Mouse (Mus musculus): ENCODE results near the gene Kcnq1.

Kcnq1 gene

DNA sequence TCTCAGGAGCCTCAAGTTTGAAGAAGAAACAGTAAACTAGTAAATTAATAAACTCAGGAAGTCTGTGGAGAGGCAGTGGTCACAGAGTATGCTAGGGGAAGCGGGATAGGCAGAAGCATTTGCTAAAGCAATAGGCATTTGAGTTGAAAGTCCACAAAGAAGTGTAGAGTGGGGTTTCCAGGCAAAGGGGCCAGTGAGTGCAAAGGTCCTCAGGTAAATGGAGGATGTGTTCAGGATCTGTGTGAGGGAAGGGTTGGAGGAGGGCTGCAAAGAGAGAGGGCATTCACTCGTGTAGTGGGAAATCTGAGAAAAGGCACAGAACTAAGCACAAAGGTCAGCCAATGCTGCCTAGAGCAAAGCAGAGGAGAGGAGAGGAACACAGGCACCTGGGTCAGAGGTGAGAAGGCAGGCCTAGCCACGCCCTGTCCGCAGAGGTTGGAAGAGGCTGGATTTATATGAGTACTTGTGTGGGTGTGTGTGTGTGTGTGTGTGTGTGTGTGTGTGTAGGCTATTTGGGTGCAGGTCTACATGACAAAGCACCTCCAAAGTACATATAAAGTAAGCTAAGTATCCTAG is 313.5 kb downstream of the Kcnq1 start:
- DNase-seq (ENCODE audit: low read depth), result no peak

DNA sequence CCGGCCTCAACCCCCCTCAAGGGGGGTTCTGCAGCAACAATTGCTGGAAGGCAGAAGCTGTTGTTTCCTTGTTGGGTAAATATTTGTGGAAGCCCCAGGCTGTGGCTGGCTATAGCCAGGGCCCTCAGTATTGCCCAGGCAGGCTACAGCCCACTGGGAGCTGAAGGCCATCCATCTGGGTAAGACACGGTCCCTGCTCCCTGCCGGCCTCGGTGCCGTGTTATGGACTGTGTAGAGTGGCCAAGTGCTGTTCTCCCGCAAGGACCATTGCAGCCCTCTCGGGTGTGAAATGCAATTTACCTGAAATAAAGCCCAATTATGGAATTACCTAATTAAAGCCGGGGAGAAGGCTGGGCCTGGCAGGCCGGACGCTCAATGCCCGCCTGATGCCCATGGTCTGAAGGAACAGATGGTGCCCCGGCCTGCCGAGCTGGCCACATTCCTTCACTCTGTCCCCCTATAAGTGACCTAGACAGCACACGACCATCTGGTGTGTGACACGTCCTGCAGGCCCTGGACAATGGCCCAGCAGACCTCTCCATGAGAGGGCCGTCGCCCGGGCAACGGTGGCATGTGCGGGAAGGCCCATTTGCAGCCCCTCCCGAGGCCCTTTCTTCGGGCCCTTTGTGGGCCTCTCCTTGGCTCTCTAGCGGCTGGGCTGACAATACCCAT is 322.1 kb downstream of the Kcnq1 start:
- DNase-seq (ENCODE audit: low read depth), result no peak

DNA sequence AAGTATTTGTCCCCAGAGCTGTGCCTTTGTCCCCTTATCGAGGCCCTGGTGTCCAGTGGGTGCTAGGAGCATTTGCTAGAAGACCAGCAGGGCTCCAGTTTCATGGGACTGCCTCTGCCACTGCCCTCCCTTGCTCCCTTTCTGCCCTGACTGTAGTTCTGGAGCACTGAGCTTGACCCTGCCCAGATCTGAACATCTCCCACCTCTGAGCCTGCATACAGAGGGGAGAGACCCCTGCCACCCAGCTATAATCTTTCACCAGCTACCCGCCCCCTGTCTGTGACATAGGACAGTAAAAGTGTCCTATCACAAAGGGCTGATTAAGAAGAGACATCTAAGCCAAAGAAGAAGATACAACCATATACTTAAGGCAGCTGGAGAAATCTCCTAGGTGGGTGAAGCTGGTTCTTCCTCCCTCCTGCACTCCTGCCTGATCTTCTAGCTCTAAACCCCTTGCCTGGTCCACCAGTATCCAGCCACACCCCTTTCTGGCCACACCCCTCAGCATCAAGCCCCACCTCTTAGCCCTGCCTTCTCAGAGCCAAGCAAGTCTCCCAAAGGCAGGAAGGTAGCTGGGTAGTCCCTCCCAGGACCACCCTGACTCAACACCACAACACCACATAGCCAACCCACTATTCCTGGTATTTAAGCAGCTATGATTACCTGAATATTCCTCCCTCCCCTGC is 322.8 kb downstream of the Kcnq1 start:
- no peak for DNase-seq (ENCODE audit: low read depth)

DNA sequence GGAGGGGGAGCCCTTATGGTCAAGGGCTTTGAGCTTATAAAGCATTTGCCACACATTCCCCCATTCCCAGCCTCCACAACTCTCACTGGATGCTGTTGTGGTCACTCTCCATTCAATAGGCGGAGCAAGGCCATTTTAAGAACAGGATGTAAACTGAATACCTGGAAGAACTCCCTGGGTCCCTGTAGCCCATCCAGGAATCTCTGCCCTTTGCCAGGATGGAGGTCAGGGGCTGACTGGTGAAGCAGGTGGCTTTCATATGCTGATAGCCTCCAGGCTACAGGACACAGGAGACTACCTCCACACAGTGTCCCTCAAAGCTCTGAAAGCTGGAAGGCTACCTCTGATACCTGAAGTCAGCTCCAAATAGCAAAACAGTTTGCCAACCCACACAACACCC is 326.5 kb downstream of the Kcnq1 start:
- no peak for DNase-seq (ENCODE audit: low read depth)

DNA sequence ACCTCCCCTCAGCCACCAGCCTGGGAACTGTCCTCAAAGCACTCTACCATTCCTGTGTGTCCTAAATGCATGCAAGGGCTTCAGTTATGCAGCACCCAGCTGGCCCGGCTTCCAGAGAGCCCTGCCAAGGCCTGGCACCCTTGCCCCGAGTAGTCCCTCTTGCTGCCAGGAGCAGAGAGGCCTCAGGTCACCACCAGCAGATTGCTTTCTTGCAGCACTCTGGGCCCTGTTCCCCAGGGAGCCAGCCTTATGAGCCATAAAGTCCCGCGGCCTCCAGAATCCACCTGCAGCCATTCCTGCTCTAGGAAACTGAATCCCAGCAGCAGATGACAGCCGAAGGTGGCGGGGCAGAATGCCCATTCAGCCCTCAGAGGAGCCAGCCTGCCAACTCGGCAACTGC is 327.2 kb downstream of the Kcnq1 start:
- DNase-seq (ENCODE audit: low read depth), result no peak

DNA sequence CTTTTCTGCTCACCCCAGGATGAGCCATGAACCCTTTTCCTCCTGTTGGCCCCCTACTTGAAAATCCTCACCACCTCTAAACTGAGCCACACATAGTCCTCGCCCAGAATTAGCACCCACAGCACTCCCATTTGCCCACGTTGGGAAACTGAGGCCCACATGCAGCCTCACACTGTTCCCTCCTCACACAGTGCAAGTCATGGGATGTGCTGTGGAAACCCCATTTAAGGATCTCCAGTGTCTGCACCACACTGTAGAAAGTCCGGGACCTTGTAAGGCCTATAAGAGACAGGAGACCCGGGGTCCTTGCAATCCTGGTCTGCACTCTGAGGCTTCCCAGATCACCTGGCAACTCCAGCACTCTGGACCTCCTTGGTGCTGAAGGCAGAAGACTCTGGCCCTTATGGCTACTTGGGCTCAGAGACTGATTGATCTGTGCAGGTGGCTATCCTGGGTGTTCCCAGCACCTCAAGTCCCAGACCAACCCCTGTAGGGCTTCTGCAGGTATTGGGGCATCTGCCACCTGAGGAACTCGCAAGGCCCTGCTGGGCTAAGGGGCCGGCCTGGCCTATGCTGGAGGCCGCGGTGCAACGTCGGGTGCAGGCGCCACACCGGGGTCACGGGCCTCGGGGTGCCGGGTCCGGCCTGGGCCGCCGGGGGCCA is 331.2 kb downstream of the Kcnq1 start:
- DNase-seq (ENCODE audit: low read depth), result no peak

DNA sequence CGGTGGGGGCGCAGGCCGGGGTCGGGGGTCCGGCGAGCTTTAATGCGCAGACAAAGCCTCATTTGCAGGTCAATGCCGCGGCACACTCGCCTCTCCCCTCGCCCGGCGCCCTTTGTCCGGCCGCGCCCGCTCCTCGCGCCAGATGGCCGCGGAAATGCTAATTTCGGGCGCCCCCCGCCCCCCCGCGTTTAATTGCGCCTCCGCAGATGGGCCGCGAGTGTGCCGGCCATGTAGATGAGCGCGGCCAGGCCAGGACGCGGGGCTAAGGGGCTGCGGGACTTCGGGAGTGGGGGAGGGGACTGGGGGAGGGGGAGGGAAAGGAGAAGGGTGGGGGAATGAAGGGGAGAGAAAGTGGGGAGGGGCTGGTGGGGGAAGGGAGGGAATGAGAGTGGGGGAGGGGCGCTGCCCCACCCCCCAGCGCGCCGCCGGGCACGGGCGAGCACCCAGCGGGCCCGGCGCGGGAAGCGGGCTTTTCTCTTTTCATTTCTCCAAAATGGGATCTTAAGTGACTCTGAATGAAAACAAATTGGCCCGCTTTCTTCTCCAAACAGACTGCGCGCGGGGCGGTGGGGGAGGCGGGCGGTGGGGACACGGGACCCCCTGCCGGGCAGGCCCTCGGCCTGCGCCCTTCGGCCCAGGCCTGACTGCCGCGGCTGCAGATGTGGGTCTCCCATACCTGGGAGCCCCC is 331.9 kb downstream of the Kcnq1 start:
- no peak for DNase-seq (ENCODE audit: low read depth)

DNA sequence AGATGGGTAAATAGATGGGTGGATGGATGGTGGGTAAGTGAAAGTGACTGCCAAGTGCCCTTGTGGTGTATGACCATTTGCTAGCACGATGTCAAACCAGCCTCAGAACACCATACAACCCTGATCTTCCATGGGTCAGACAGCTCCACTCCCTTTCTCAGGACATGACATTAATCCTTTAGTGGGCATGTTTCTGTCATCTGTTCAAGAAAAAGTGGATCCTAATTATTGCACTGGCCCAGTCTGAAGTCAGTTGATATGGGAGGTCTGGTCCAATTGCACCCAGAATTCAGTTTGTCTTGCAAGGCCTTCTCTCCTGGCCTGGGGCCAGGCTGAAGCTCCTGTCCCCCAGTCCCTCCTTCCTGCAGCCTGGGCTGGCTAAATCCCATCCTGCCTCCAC is 332.8 kb downstream of the Kcnq1 start:
- DNase-seq (ENCODE audit: low read depth), result no peak

DNA sequence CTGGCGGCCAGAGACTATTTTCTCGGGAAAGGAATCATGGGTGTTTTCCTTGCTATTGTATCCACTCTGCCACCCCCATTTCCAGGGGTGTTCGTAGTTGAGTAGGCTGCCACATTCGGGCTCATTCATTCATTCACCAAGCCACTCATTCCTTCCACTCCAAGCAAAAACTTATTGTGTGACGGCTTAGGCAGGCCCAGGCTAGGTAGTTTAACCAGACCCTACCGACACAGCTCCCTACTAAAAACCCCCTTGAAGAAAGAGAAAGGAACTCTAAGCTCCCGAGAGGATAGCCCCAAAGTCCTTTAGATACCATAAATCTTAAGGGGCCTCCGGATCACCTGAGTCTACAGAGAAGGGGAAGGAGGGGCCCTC is 338.4 kb downstream of the Kcnq1 start:
- no peak for DNase-seq (ENCODE audit: low read depth)

DNA sequence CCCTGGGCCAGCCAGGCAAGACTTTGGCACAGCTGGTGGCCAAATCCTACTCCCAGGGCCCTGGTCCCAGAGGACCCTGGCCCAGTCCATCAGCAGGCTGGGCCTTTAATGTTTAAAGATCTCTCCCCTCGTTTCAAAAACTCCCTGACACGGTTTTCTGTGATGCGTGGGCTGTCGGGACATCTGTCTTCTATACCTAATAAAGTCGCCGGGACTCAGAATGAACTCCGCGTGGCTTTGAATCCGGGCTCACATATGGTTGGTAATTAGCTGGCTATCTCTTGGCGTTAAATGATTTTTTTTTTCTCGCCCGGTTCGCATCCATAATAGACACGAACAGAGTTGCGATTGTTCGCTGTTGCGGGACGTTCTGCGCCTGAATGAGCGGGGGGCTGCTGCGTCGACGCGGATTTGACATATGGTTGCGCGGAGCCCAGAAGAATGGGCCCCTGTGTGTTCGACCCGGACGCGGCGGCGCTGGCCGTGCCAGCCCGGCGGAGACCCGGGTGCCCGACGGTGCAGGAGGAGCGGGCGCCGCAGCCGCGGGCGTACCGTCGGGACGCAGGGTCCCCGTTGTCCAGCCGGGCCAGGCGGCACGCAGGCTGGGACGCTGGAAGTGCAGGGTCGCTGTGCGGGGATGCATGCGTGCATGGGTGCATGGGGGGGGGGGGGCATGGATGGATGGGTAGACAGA is 338.9 kb downstream of the Kcnq1 start:
- no peak for DNase-seq (ENCODE audit: low read depth)

DNA sequence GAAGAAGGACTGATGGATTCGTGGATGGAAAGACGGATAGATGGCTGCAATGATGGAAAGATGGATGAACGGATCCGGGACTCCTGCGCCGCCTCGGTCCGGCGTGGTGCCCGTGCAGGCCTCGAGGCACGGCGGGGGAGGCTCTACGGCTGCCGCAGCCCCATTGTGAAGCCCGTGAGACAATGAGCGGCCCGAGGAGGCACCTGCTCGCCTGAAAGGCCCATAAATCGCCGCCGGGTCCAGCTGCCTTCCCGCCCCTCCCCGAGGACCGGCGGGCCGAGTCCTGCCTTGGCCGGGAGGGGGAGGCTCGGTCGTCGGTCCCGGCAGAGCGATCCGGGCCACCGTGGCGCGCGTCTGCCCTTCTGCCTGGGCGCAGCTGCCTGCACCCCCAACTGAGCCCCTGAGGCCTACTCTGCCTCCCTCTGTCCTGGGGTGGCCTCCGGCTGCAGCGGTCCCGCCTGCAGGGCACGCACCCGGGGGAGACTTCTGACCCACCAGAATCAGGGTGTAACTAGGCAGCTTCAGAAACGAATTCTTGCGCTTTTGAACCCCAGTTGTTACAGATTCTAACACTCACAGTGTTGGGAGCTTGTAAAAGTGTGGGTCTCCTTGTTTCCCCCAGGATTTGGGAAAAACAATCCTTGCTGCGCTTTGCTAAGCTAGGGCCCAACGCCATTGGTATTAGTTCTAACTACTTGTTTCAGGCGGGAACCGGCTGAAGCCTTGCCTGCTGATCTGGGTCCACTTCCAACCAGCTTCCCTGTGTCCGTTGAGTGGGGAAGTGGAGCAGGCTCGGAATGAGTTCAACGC is 339.7 kb downstream of the Kcnq1 start:
- no peak for DNase-seq (ENCODE audit: low read depth)

DNA sequence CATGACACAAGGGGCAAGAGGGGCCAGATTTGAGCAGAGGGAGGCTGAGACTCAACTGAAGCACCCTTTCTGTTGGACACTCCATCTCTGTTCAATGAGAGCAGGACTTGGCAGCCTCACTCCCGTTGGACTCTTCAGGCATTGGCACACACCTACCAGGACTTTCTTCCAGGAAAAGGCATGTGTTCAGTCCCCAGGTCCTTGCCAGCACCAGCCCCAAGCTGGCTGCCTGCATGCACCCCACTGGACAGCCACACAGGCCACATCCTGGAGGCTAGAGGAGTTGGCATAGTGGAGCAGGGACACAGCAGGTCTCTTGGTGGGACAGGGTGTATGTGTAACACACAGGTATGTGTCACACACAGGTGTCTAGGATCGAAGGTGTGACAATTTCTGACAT is 341.0 kb downstream of the Kcnq1 start:
- no peak for DNase-seq (ENCODE audit: low read depth)

DNA sequence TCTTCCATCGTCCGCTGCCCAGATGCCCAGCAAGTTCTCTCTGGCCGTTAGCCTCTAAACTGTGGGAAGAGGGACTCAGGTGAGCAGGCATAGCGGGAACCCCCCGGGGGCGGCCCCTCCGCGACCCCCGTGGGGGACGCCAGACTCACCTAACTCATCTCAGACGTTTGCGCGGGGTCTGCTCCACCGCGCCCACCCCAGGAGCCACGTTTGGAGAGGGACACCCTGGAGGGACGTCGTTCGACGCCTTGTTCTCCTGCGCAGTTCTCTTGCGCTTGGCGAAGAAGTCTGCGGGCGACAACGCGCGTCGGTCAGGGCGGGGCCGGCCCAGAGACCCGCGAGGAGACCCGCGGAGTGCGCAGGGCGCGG is 352.8 kb downstream of the Kcnq1 start:
- DNase-seq (ENCODE audit: low read depth), result no peak

DNA sequence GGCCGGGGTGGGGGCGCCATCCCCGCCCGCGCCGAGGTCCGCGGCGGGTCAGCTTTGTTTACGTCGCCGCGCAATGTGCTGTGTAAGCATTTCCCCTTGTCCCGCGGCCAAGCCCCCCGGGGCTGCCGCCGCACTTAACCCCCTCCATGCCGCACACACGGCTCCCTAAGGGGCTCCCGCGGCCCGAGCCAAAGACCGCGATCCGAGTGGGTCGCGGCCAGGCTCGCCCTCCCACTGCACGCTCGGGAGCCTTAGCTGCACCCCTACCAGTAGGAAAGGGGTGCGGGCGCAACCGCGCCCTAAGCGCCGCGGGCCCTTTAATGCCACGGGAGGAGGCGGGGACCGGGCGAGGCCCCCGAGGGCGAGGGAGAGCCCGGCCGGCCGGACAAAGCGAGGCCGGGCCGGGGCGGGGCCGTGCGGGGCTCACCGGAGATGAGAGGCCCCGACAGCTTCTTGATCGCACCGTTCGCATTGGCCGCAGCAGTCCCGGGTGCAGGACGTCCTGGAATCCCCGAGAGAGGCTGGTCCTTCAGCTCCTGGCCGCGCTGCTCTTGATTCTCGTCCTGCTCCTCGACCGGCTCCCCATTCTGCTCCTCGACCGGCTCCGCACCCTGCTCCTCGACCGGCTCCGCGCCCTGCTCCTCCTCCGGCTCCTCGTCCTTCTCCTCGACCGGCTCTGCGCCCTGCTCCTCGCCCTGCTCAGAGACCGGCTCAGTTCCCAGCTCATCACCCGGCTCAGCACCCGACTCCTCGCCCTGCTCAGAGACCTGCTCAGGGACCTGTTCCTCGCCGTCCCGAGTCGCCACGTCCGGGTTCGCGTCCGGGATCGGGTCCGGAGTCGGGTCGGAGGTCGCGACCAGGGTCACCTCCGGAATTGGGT is 353.4 kb downstream of the Kcnq1 start:
- DNase-seq (ENCODE audit: low read depth), result no peak

DNA sequence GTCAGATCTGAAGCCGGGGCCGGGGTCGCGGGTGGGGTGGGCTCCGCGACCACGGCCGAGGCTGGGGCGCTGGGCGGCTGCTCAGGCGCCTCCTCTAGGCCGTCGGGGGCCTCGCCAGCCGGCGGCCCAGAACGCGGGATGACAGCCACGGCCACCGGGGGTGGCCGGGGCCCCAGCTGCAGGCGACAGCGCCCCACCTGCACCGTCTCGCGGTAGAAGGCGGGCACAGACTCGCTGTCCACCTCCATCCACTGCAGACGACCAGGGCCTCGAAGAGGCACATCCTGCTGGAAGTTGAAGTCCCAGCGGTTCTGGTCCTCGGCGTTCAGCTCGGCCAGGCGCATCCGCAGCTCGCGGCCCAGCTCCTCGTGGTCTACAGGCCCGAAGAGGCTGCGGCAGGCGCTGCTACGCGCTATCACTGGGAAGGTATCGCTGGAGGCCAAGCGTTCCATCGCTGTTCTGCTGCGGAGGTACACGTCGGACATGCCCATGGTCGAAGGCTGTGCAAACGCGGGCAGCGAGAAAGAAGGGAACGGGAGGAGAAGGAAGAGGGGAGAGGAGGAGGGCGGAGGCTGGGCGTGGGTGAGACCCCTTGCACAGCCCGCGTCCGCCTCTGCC is 354.2 kb downstream of the Kcnq1 start:
- DNase-seq (ENCODE audit: low read depth), result no peak

DNA sequence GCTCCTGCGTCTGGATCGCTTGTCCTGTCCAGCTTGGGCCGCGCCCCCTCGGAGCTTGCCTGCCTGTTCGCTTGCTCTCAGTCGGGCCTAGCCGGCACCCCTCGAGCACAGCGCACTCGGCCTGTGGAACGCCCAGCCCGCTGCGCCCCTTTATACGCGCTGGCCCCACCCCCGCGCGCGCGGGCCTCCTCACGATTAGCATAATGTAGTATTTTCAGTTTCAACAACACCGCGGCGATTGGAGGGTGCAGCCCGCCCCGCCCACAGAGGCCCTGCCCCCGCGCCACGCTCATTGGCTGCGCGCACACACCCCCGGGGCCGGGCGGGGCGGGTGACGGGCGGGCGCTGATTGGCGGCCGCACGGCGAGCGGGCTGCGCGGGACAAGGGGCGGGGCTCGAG is 354.7 kb downstream of the Kcnq1 start, which contains the start of gene Cdkn1c:
Gene Cdkn1c, minus strand, starts transcription at position 177 of the 400 bp plus-strand sequence.
- peak; percentile 69 for DNase-seq (ENCODE audit: low read depth)

DNA sequence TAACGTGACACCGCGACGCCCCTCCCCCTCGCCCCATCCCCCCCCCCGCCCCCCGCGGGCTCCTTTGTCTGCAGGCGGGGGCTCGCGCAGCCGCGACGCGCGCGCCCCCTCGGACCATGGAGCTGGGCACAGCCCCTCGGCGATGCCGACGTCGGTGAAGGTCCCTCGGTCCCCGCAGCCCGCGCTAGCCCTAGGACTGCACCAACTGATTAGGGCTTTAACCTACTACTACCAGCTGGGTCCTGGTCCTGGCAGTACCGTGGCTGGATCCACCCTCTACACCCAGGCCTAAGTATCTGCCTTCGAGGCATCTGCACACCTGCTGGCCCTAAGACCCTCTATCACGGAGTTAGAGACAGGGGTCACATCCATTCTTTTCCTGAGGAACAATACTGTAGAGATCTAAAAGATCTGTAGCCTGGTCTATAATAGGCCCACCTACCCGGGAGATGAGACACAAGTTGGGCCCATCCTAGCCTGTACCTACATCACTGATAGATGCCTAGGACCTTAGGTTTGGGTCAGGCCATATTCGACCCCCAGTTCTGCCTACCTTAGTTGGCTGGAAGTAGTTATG is 355.2 kb downstream of the Kcnq1 start:
- no peak for DNase-seq (ENCODE audit: low read depth)

DNA sequence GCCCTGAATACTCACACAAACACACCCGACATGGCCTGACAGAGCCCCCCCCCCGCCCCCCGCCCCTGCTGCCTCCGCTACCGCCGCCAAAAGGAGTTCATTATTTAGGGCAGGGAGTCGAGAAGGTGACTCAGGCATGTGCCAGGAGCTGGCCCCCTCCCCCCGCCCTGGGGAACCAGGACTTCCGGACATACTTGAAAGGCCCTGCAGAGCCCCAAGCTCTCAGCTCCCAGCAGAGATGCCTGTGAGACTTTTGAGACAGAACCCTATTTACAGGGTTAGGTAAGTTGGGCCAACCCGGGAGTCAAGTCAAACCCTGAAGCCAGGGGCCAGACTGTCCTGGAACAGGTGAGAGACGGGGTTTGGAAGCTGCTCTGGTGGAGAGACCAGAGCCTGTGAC is 355.8 kb downstream of the Kcnq1 start:
- DNase-seq (ENCODE audit: low read depth), result no peak

DNA sequence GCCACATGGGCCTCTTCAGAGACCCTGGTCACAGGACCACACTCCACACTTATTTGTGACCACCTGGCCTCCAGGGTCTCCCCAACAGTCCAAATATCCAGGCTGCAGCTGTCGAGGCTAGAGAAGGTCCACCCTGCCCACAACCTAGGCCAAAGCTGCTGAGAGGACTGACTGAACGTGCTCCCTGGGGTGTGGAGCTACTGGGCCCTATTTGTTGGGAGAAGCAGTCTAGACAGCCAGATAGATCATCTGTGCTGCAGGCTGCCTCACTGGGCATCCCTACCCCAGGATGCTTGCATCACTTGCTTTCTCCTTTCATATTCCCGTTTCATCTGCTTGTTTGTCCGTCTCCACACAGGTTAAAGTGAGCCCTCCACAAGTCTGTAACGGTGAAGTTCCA is 356.4 kb downstream of the Kcnq1 start:
- DNase-seq (ENCODE audit: low read depth), result no peak

Measured in c-Kit-positive CD71-negative TER-119-negative erythroid progenitor cells, embryonic 14.5 days (primary cell).